Mouse (Mus musculus) left cerebral cortex, postnatal 10 days (tissue): ENCODE results near the gene Rabgap1l. TPM values are rescaled to one million over a fixed set of nuclear protein-coding genes. Genes with fewer than 3 reads are reported as not detected.

Experiments
- DNase-seq, 2 experiments: peaks; one replicate each; pipeline ENCODE4 v3.0.0; 2021 to 2022; ENCODE audit warnings: low spot score in 2 of 2, mixed read lengths in 1 of 2; ENCODE audit errors: extremely low spot score in 1 of 2
- intact Hi-C: fragments of 180-260 bp; cut with DNase I; formaldehyde crosslinking; loops from one replicate; pipeline ENCODE4 v1.15.1; 2025
- total RNA-seq, 2 experiments: library from RNA; stranded (reverse); gene quantifications; 2 replicates each; pipeline ENCODE4 v1.2.3; 2021

Rabgap1l gene
- total RNA-seq, 2 experiments from 2014 or later = 174 to 177 TPM

GRCm38 (mm10) chr1:160371696-160372095 lies 421.3 kb downstream of the Rabgap1l start:
- DNase-seq = no peak
- intact Hi-C loops = no loop called here

DNA sequence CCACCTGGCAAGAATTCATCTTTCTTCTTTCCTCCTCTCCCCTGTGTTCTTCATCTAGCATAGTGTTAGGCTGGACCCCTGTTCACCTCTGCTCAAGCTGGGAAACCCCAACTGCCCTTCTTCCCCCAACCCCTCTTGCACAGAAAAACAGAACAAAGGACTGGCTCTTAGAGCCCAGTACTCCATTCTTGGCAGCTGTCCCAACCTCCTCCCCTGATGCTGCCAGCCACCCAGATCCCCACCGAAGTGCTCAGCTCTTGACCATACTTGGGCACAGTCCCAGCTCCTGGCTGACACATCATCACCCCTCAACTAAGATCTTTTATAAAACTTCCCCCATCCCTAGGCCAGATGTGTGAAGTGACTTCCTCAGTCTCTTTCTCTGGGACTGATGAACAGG lies 422.5 kb downstream of the Rabgap1l start:
- peak in 1 of 2 experiments; percentile 33 for DNase-seq
- intact Hi-C loops = no loop called here

DNA sequence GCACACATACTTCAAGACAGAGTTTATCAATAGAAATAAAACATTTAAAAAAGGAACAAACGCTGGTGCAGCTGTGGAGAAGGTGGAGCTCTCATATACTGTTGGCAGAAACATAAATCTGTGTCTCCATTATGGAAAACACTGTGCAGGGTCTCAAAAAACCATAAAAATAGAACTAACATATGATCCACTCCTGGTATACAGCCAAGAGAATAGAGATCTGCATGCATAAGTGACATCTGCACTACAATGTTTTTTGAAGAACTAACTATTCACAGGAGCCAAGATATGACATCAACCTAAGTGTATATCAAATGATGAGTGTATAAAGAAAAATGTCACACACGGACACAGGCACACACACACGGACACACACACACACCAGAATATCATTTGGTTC lies 426.4 kb downstream of the Rabgap1l start:
- DNase-seq = no peak
- intact Hi-C loops = no loop called here

DNA sequence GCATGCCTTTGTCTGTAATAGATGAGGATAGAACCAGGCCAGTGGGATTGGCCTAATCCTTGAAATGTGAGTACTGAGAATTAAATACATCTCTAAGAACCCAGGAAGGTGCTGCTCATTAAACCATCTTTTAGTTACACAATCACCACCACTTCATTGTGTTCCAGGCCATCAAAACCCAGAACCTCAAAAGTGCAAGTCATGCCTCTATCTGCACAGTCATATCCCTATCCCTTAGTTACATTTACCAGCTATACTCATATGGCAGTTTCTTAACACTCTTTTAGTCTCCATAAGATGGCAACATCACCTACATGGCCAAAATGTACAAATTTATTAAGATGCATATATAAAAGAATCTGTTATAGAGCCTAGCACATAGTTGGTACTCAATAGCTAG lies 435.7 kb downstream of the Rabgap1l start:
- intact Hi-C loops = no loop called here
- DNase-seq = no peak

GRCm38 (mm10) chr1:160353732-160354455 lies 439.1 kb downstream of the Rabgap1l start:
- no peak for DNase-seq
- intact Hi-C loops = no loop called here

GRCm38 (mm10) chr1:160352309-160352708 lies 440.7 kb downstream of the Rabgap1l start:
- intact Hi-C loops = no loop called here
- no peak for DNase-seq

- DNase-seq = peak; percentile 74 to 78
- intact Hi-C loops = no loop called here
These were observed 441.2 kb downstream of the Rabgap1l start for GRCm38 (mm10) chr1:160351880-160352234.

GRCm38 (mm10) chr1:160351146-160351879 lies 441.7 kb downstream of the Rabgap1l start:
- intact Hi-C loops = no loop called here
- no peak for DNase-seq

GRCm38 (mm10) chr1:160340653-160341052 lies 452.4 kb downstream of the Rabgap1l start:
- intact Hi-C loops = no loop called here
- no peak for DNase-seq

DNA sequence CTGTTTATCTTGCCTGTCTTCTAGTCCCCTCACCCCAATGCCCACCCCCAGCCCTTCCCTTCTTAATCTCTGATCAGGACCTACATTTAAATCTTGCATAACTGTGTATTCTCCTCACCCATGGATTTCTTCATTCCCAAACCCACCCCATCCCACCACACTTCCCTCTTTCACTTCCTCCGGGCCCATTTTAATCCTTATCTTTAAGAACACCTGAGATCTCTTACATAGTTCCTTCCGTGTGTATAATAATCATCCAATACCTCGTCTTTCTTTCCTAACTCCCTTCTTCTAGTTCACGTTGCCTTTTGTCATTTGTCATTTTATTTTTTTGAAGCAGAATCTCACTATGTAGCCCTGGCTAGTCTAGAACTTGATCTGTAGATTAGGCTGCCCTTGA lies 453.6 kb downstream of the Rabgap1l start:
- intact Hi-C loops = no loop called here

GRCm38 (mm10) chr1:160334791-160335190 lies 458.2 kb downstream of the Rabgap1l start:
- no peak for DNase-seq
- intact Hi-C loops = no loop called here

More for the DNA sequence above, 453.6 kb downstream of the Rabgap1l start:
- no peak for DNase-seq

GRCm38 (mm10) chr1:160330828-160331227 lies 462.2 kb downstream of the Rabgap1l start:
- intact Hi-C loops = no loop called here
- DNase-seq = no peak

GRCm38 (mm10) chr1:160330222-160330621 lies 462.8 kb downstream of the Rabgap1l start:
- intact Hi-C loops = no loop called here
- no peak for DNase-seq

DNA sequence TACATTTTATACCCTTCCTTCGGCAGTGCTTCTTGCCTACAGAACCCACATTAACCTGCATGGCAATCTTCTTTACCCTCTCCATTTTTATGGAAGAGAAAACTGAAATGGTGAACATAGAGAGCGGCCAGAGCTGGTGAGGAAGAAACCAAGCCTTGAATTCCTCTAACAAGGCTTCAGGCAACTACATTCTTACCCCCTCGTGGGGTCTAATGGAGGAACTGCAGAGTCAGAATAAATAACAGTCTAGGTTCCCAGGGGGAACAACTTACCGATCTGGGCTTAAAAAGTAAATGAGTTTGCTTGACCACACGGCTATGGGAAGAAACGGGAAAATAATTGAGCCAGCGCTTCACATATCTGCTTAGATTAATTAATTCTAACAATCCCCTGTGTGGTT lies 463.2 kb downstream of the Rabgap1l start:
- intact Hi-C loops = no loop called here
- DNase-seq = no peak

DNA sequence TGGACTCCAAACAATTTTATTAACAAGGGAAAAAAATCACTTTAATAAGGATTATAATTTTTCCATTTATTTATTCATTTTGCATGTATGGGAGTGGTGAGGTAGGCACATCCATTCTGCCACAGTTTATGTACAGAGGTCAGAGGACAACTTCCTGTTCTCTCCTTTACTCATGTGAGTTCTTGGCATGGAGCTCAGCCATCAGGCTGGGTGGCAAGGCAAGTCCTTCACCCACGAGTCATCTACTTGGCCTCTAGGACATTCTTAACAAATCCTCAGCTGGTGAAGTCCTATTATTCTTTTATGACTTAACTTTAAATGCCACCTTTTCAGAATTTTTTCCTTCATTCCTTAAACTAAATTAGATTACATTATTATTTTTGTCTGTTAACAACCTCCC lies 465.5 kb downstream of the Rabgap1l start:
- DNase-seq = no peak
- intact Hi-C loops = no loop called here

- intact Hi-C loops = no loop called here
- no peak for DNase-seq
These were observed 467.5 kb downstream of the Rabgap1l start for GRCm38 (mm10) chr1:160325542-160325941.

- no peak for DNase-seq
- intact Hi-C loops = no loop called here
These were observed 472.3 kb downstream of the Rabgap1l start for GRCm38 (mm10) chr1:160320690-160321089.

DNA sequence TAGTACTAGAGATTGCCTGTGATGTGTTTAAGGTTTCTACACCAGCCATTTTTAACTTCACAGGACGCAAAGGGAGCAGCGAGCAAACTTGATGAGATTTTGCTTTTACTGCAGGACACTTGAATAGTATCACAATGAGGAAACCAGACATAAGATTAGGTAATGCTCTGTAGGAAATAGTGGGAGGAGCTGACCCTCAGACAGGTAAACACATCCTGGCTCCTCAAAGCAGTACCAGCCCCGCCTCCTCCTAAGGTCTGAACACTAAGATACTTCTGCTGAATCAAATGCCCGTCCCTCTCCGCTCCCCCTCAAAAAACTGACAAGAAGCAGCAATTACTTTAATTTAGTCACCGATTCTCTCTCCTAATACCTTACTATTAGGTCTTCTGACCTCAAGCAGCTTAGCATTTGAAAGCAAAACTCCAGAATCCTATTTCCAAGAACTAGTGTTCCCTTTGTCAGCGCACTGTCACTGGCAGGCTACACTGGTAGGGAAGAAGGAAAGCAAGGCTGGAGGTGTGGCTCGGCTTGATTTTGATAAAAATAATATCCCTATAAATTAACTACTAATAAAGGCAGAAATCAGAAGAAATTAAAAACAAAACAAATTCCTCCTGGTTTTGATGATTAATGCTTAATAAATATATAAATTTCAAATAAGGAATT lies 474.8 kb downstream of the Rabgap1l start:
- DNase-seq = no peak
- intact Hi-C loops = no loop called here

DNA sequence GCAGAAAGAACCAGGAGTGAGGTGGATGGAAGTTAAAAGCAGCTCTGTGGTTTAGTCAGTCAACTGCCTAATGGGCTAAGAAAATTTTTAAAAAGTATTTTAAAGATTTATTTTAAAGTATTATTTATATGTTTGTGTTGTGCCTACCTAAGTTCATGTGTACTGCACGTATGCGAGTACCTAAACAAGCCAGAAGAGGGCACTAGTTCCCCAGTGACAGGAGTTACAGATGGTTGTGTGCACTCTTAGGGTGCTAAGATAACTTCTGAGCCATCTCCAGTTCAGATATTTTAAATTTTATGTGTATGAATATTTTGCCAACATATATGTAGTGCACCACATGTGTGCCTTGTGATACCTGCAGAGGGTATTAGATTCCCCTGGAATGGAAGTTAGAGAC lies 476.8 kb downstream of the Rabgap1l start:
- intact Hi-C loops = no loop called here
- DNase-seq = no peak

- intact Hi-C loops = no loop called here
- no peak for DNase-seq
These were observed 480.4 kb downstream of the Rabgap1l start for GRCm38 (mm10) chr1:160312658-160313057.
